Mouse (Mus musculus) E14TG2a.4 (cell line): ENCODE results near the gene Tstd3.

Experiments used
- H3K27me3 ChIP-seq: 2 replicates; pipeline ENCODE4 v1.6.1; 2014; ENCODE audit warnings: low read length, control low read depth; ENCODE audit not compliant: insufficient read depth
- H3K36me3 ChIP-seq: 2 replicates; pipeline ENCODE4 v1.6.1; 2014; ENCODE audit warnings: low read length, control low read depth; ENCODE audit not compliant: insufficient read depth
- H3K4me1 ChIP-seq: replicated peaks from 2 replicates; pipeline ENCODE4 v1.6.1; 2014; ENCODE audit warnings: low read depth, low read length, control low read depth
- H3K4me3 ChIP-seq: replicated peaks from 2 replicates; pipeline ENCODE4 v1.5.1; 2014; ENCODE audit warnings: mild to moderate bottlenecking, low read length
- H3K9me3 ChIP-seq: 2 replicates; pipeline ENCODE4 v1.6.1; 2014; ENCODE audit warnings: low read length, control low read depth
- CTCF ChIP-seq: conservative IDR thresholded peaks from 2 replicates; pipeline ENCODE4 v1.5.1; 2014; ENCODE audit warnings: low read length
- NANOG ChIP-seq: IDR thresholded peaks from 2 replicates; pipeline ENCODE4 v1.6.1; 2014; ENCODE audit warnings: borderline replicate concordance, low read length, mixed read lengths
- POU5F1 ChIP-seq: IDR thresholded peaks from 2 replicates; pipeline ENCODE4 v1.6.1; 2014; ENCODE audit warnings: low read length, borderline replicate concordance

Gene Tstd3

DNA sequence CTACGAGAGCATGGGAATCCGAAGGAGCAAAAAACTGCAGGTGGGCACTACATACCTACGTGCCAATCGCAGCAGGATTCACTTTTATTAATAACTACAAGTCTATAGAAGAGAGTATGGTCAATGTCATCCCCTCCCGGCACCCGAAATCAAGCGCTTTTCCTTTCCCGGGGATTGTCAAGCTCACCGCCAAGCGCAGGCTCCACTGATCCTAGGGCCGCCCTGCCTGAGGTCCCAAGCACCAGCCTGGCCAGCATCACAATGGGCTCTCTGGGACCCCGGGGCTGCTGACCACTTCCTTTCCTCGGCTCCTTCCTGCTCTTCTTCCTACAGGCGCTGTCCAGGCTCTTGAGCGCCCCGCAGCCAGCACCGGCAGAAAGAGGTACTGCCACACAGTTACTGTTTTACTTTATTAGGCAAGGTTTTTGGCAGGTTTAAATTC, at the start of gene Tstd3, which contains the start of gene Usp45:
Gene Tstd3, minus strand, starts transcription at position 350 of the 442 bp plus-strand sequence.
Gene Usp45, plus strand, starts transcription at position 294 of the 442 bp plus-strand sequence.
- H3K4me1 ChIP-seq, result peaks cover 32% of the 10 kb centered on the region
- TF ChIP-seq CTCF (peak; percentile 95), NANOG (no peak), POU5F1 (no peak)
- H3K36me3 ChIP-seq, result no peaks in the 10 kb centered on the region
- H3K9me3 ChIP-seq, result 0 out of 2 replicates have a peak, but pooled peaks cover 2% of the 10 kb centered on the region
- peak within 1 kb of the TSS; percentile 83 for H3K4me3 ChIP-seq
- no peaks in the 10 kb centered on the region for H3K27me3 ChIP-seq

DNA sequence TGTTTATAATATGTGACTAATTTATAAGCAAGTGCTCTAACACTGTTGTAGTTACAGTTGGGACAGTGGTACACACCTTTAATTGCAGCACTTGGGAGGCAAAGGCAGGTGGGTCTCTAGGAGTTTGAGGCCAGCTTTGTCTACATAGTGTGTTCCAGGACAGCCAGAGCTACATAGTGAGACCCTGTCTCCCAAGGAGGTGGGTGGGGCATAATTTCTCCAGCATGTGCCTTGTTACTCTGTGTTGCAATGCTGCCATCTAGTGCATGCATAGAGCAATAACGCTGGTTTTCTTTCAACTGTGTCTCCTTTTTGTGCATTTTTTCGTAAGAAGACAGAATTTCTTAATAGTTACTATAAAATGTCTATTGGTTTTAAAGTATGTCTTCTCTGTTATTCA, 47.0 kb upstream of the Tstd3 start:
- TF ChIP-seq NANOG (no peak), CTCF (peak; percentile 89)
- peaks cover 2% of the 10 kb centered on the region; the same call in 1 of the 2 replicates for H3K4me1 ChIP-seq
- peaks cover 70% of the 10 kb centered on the region for H3K36me3 ChIP-seq
- no peak overlapping the region for H3K4me3 ChIP-seq
- no peaks in the 10 kb centered on the region for H3K9me3 ChIP-seq
- no peaks in the 10 kb centered on the region for H3K27me3 ChIP-seq

DNA sequence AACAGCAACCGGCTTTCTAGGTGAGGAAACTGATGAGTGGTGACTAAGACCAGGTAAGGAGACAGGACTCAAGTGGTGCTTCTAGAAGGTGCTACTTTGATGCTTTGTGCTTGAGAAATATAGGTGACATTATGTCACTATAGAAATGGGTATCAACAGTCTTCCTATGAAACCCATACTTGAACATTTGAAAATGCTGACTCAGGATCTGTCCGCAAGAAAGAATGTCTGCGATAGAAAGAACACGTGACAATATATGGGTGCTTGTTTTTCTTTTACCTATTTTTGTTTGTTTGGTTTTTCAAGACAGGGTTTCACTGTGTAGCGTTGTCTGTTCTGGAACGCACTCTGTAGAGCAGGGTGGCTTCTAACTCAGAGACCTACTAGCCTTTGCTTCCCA, 45.6 kb upstream of the Tstd3 start:
- Histone ChIP-seq H3K9me3 (no peaks in the 10 kb centered on the region), H3K4me3 (no peak overlapping the region), H3K27me3 (no peaks in the 10 kb centered on the region), H3K4me1 (peaks cover 2% of the 10 kb centered on the region; the same call in 1 of the 2 replicates), H3K36me3 (peaks cover 64% of the 10 kb centered on the region)
- TF ChIP-seq NANOG (no peak), POU5F1 (no peak), CTCF (no peak)

DNA sequence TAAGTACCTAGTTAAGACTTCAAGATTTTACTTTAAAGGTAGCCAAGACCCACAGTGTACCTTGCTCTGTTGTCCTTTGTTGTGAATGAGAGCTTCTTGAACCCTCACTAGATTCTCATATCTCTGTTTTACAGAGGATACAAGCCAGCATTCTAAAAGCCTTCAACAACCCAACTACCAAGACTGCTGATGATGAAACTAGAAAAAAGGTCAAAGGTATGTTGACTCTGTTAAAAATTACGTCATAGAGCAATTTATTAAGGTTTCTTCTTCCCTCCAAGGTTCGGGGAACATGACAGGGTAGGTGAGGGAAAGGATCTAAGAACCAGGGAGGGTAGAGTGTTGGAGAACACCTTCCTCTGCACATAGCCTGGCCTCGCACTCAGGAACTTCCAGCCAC, 43.6 kb upstream of the Tstd3 start:
- H3K36me3 ChIP-seq, result peaks cover 58% of the 10 kb centered on the region
- H3K4me3 ChIP-seq, result no peak overlapping the region
- H3K9me3 ChIP-seq, result no peaks in the 10 kb centered on the region
- TF ChIP-seq POU5F1, result no peak
- H3K27me3 ChIP-seq, result no peaks in the 10 kb centered on the region
- H3K4me1 ChIP-seq, result peaks cover 2% of the 10 kb centered on the region; the same call in 1 of the 2 replicates

DNA sequence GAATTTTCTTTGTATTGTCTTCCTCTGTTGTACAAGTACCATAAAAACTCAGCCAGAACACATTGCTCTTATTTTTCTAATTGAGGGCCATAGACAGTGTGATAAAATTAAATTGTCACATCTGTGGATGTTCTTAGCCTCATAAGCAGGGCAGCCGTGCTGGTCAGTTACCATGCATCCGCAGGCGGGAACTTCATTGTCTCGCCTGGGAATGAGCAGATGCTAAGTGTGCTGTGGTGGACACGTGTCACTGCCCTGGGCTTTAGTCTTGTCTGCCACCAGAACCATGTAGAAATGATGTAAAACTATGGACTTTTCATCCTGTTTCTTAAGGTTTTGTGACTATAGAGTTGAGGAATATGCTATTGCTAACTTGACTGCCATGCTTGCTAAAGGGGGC, 40.2 kb upstream of the Tstd3 start:
- Histone ChIP-seq H3K9me3 (no peaks in the 10 kb centered on the region), H3K27me3 (no peaks in the 10 kb centered on the region), H3K4me1 (no peaks in the 10 kb centered on the region), H3K4me3 (no peak overlapping the region), H3K36me3 (peaks cover 71% of the 10 kb centered on the region)
- TF ChIP-seq POU5F1, result no peak
- no peak for TF ChIP-seq NANOG
- no peak for TF ChIP-seq CTCF

- Histone ChIP-seq H3K9me3 (no peaks in the 10 kb centered on the region), H3K27me3 (no peaks in the 10 kb centered on the region), H3K4me3 (no peak overlapping the region), H3K36me3 (peaks cover 82% of the 10 kb centered on the region), H3K4me1 (peaks cover 4% of the 10 kb centered on the region; the same call in 1 of the 2 replicates)
- TF ChIP-seq NANOG (no peak), POU5F1 (no peak), CTCF (no peak)
These were observed 34.6 kb upstream of the Tstd3 start for GRCm38 (mm10) chr4:21801620-21802019.

- Histone ChIP-seq H3K36me3 (peaks cover 85% of the 10 kb centered on the region), H3K4me1 (peaks cover 4% of the 10 kb centered on the region; the same call in 1 of the 2 replicates), H3K27me3 (no peaks in the 10 kb centered on the region), H3K9me3 (no peaks in the 10 kb centered on the region), H3K4me3 (no peak overlapping the region)
- TF ChIP-seq CTCF (no peak), NANOG (no peak), POU5F1 (no peak)
These were observed 34.0 kb upstream of the Tstd3 start for GRCm38 (mm10) chr4:21801013-21801412.

DNA sequence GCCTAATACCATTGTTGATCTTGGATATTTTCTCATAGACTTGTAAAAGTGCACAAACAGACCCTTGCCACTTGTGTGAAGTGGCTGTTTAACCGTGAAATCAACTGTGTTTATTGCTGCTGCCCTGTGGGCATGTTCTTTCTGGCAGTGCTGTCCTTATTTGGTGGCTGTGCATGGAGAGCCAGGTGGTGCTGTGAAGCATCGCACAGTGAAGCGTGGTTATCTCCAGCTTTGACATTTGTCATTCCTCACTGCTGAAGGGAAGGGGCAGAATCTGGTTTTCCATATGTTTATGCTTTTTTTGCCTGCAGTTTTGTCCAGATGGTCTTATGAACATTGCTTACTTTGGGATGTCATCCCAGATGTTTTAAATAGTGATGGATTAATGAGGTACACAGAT, 26.6 kb upstream of the Tstd3 start:
- peaks cover 4% of the 10 kb centered on the region; the same call in 1 of the 2 replicates for H3K4me1 ChIP-seq
- no peaks in the 10 kb centered on the region for H3K27me3 ChIP-seq
- H3K36me3 ChIP-seq, result peaks cover 54% of the 10 kb centered on the region
- H3K4me3 ChIP-seq, result no peak overlapping the region
- no peaks in the 10 kb centered on the region for H3K9me3 ChIP-seq
- TF ChIP-seq NANOG, result no peak
- no peak for TF ChIP-seq CTCF
- TF ChIP-seq POU5F1, result no peak

DNA sequence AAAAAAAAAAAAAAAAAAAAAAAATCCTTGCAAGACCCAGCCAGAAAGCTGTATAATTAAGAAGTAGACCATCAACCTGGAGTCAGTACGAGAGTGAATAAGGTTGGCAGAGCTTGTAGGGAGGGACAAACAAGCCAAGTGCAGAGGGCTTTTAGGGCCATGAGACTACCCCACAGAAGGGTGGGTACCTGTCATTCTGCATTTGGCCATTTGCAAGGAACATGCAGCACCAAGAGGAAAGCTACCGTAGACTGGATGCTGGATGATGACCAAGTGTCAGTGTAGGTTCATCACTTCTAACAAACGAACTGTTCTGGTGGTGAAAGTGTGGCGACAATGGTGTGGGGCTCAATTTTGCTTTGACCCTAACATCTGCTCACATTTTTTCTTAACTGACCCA, 22.8 kb upstream of the Tstd3 start:
- Histone ChIP-seq H3K4me3 (no peak overlapping the region), H3K36me3 (peaks cover 53% of the 10 kb centered on the region), H3K9me3 (no peaks in the 10 kb centered on the region), H3K4me1 (0 out of 2 replicates have a peak, but pooled peaks cover 2% of the 10 kb centered on the region), H3K27me3 (no peaks in the 10 kb centered on the region)
- TF ChIP-seq NANOG, result no peak
- TF ChIP-seq POU5F1, result no peak
- no peak for TF ChIP-seq CTCF
